Mouse (Mus musculus) intestine, embryonic 16.5 days (tissue): ENCODE results near the gene Galnt16. TPM values are rescaled to one million over a fixed set of nuclear protein-coding genes. Genes with fewer than 3 reads are reported as not detected.

Experiments used
- ATAC-seq: fragments of 200-750 bp; cut with Nextera tagmentation; 2 replicates; pipeline ENCODE4 v1.8.0; 2017; ENCODE audit warnings: moderate TSS enrichment, moderate library complexity
- H3K27ac ChIP-seq: fragments of 300-500 bp; sonication (generic); 2 replicates; pipeline ENCODE4 v1.5.1; 2014; ENCODE audit warnings: mild to moderate bottlenecking, low read length
- H3K27me3 ChIP-seq: fragments of 300-500 bp; sonication (generic); replicated peaks from 2 replicates; pipeline ENCODE4 v1.6.1; 2014; ENCODE audit warnings: low read length, control low read depth, mixed read lengths; ENCODE audit not compliant: control insufficient read depth, insufficient read depth
- H3K36me3 ChIP-seq: fragments of 300-500 bp; sonication (generic); 2 replicates; pipeline ENCODE4 v1.6.1; 2014; ENCODE audit warnings: low read length, control low read depth; ENCODE audit not compliant: control insufficient read depth, insufficient read depth
- H3K4me1 ChIP-seq: fragments of 300-500 bp; sonication (generic); 2 replicates; pipeline ENCODE4 v1.6.1; 2014; ENCODE audit warnings: low read length, control low read depth, mixed read lengths; ENCODE audit not compliant: control insufficient read depth, insufficient read depth
- H3K4me2 ChIP-seq: fragments of 300-500 bp; sonication (generic); 2 replicates; pipeline ENCODE4 v1.6.1; 2014; ENCODE audit warnings: low read depth, low read length, control low read depth
- H3K4me3 ChIP-seq: fragments of 300-500 bp; sonication (generic); 2 replicates; pipeline ENCODE4 v1.5.1; 2014; ENCODE audit warnings: mild to moderate bottlenecking, low read length
- H3K9ac ChIP-seq: fragments of 300-500 bp; sonication (generic); 2 replicates; pipeline ENCODE4 v1.6.1; 2014; ENCODE audit warnings: low read depth, low read length
- H3K9me3 ChIP-seq: fragments of 300-500 bp; sonication (generic); 2 replicates; pipeline ENCODE4 v1.6.1; 2016; ENCODE audit warnings: low read length, control low read depth; ENCODE audit not compliant: control insufficient read depth
- WGBS: fragments of 180-500 bp; shearing (Covaris S2); extraction: QIAGEN DNeasy Blood & Tissue Kit; methylation state at CpG from one replicate; pipeline ENCODE4 v1.1.7; 2014; 5-methylcytosine and 5-hydroxymethylcytosine counted together
- polyA plus RNA-seq: library from polyadenylated mRNA; unstranded; fragments of >200 nt; fragmentation: Nextera tagmentation; extraction: Ambion mirVana; gene quantifications from 2 replicates; pipeline ENCODE4 v1.2.1, GENCODE M21; 2015

Gene Galnt16
- polyA plus RNA-seq, 1 experiment from 2014 or later, result 8.1 TPM

- Histone ChIP-seq H3K4me3 (no peak overlapping the region), H3K36me3 (no peaks in the 10 kb centered on the region; the same call in 1 of the 2 replicates), H3K4me2 (no peak overlapping the region), H3K27ac (no peak overlapping the region), H3K4me1 (peaks cover 2% of the 10 kb centered on the region), H3K9me3 (no peaks in the 10 kb centered on the region), H3K27me3 (no peaks in the 10 kb centered on the region), H3K9ac (no peak overlapping the region)
- ATAC-seq, result no peak
- WGBS, result 79% methylated on average over 10 of the region's 10 CpGs
Measured at GRCm38 (mm10) chr12:80662322-80662721, 144.2 kb downstream of the Galnt16 start.

GRCm38 (mm10) chr12:80663935-80664334 is 145.9 kb downstream of the Galnt16 start:
- Histone ChIP-seq H3K4me2 (no peak overlapping the region), H3K27me3 (no peaks in the 10 kb centered on the region), H3K36me3 (no peaks in the 10 kb centered on the region; the same call in 1 of the 2 replicates), H3K9me3 (no peaks in the 10 kb centered on the region), H3K4me1 (peaks cover 2% of the 10 kb centered on the region; the same call in 1 of the 2 replicates), H3K4me3 (no peak overlapping the region), H3K27ac (no peak overlapping the region), H3K9ac (no peak overlapping the region)
- no peak for ATAC-seq
- WGBS, result 52% methylated on average over 2 of the region's 2 CpGs

GRCm38 (mm10) chr12:80668391-80668790 is 150.3 kb downstream of the Galnt16 start:
- no peak overlapping the region for H3K9ac ChIP-seq
- ATAC-seq, result no peak
- no peaks in the 10 kb centered on the region for H3K9me3 ChIP-seq
- no peak overlapping the region for H3K4me3 ChIP-seq
- no peaks in the 10 kb centered on the region for H3K4me1 ChIP-seq
- 84% methylated on average over 2 of the region's 2 CpGs for WGBS
- H3K27me3 ChIP-seq, result no peaks in the 10 kb centered on the region
- no peak overlapping the region for H3K27ac ChIP-seq
- H3K36me3 ChIP-seq, result no peaks in the 10 kb centered on the region; the same call in 1 of the 2 replicates
- H3K4me2 ChIP-seq, result no peak overlapping the region

- Histone ChIP-seq H3K4me1 (no peaks in the 10 kb centered on the region), H3K4me3 (no peak overlapping the region), H3K27ac (no peak overlapping the region), H3K9ac (no peak overlapping the region), H3K27me3 (no peaks in the 10 kb centered on the region), H3K36me3 (0 out of 2 replicates have a peak, but pooled peaks cover 3% of the 10 kb centered on the region), H3K4me2 (no peak overlapping the region), H3K9me3 (no peaks in the 10 kb centered on the region)
- 0 out of 2 replicates have a peak, but pooled peaks have one; percentile 63 for ATAC-seq
- WGBS, result 11% methylated on average over 3 of the region's 3 CpGs
Measured at GRCm38 (mm10) chr12:80673170-80673569, 155.1 kb downstream of the Galnt16 start.

Other genes with a start within 250 kb of the Galnt16 start
- gene Dcaf5, start 81.7 kb upstream of the Galnt16 start, polyA plus RNA-seq, result 7.9 and 9.3 TPM in 2 replicates
- gene Exd2, start 55.2 kb upstream of the Galnt16 start, polyA plus RNA-seq, result 21.0 and 21.2 TPM in 2 replicates
- 26.9 and 29.0 TPM in 2 replicates for gene Slc39a9, start 125.6 kb downstream of the Galnt16 start, polyA plus RNA-seq
- 206 and 241 TPM in 2 replicates for gene Erh, start 126.1 kb downstream of the Galnt16 start, polyA plus RNA-seq
- 11.5 and 12.1 TPM in 2 replicates for gene Plekhd1, start 174.3 kb downstream of the Galnt16 start, polyA plus RNA-seq
- gene Ccdc177, start 242.4 kb downstream of the Galnt16 start, polyA plus RNA-seq, result 0.02 and 0.09 TPM in 2 replicates